Mouse (Mus musculus) monocyte, adult 5-6 weeks (primary cell): ENCODE results near the gene Rfx3. TPM values are rescaled to one million over a fixed set of nuclear protein-coding genes. Genes with fewer than 3 reads are reported as not detected.

Experiments used
- ATAC-seq: fragments of 153-309, 156-312 bp; replicated peaks from 2 replicates; pipeline ENCODE4 v1.8.0; 2017; ENCODE audit warnings: mild to moderate bottlenecking; ENCODE audit not compliant: low TSS enrichment, insufficient number of reproducible peaks, severe bottlenecking, poor library complexity, low FRiP score
- total RNA-seq: library from RNA; stranded (forward); fragments of 200-1000, 200-491, 200-594 nt; gene quantifications from 3 replicates; pipeline ENCODE4 v1.2.3, GENCODE M21; 2017

The Rfx3 gene
- total RNA-seq, 1 experiment from 2014 or later, result 5.2 TPM

DNA sequence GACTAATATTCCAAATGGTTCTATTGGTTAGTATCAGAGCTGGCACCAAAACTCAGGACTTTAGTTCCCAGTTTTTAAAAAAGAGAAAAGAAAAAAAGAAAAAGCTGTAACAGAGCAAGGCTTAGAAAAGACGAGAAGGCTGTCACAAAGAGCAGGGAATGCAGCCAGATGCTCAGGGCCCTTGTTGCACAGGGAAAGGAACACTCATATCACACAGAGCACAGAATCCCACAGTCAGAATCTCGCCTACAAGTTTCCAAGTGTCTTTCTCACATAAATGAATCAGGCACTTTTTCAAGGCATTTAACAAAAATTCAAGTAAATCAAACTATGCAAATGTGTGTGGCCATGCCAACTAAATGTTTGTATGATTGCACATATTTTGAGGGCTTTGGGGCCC, 94.5 kb downstream of the Rfx3 start:
- no peak for ATAC-seq

- ATAC-seq, result no peak
Observed at GRCm38 (mm10) chr19:27906976-27907375, 104.0 kb downstream of the Rfx3 start.

DNA sequence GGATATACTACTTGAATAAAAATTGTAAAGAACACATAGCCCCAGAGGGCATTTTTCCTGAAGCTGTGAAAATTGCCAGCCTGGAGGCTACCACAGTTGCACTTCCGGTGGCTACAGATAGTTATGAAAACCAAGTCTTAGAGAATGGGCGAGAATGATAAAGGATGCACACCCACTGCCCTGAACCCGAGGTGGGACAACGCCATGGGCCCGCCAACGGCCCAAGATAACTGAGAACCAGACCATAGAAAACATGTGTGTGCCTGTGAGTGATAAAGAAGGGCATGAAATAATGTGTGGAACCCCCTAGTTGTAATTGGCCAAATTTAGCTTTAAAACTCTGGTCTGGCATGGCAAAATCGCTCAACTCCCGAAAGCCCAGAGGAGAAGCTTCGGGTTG, 105.0 kb downstream of the Rfx3 start:
- no peak for ATAC-seq

GRCm38 (mm10) chr19:27905172-27905571, 105.8 kb downstream of the Rfx3 start:
- ATAC-seq, result no peak

DNA sequence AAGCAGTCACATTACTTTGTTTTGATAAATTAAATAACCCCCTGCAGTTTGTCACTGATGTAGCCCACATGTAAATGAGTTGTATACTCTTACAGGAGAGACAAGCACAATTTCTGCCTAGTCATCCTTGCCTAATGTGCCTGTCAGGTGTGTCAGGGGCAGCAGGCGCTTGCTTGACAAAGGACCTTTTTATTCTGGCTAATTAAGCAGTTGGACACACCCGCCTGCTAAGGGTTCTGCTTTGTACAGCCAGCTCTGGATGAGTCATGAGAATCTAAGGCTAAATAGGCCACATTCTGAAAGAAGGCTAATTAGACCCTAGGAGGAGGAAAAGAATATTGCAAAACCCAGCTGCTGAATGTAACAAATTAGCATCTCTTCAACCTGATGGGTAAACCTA, 106.3 kb downstream of the Rfx3 start:
- ATAC-seq, result no peak

DNA sequence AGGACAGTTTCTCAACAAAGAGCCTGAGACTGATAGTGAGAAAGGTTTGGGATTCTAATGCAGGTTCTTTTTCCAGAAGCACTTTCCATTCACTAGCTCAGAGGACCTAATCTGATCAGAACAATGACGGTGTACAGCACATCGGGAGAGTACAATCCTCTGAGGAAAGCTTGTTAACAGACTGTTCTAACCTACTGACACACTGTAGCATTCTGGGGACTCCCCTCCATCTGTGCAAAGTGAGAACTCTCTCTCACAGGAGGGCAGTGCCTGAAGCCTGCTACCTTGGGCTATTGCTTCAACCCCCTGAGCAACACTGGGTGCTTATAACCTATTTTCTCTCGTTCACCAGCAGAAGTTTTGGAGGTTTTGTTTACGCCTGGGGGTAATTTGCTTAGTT, 106.8 kb downstream of the Rfx3 start:
- no peak for ATAC-seq

GRCm38 (mm10) chr19:27902601-27903000, 108.4 kb downstream of the Rfx3 start:
- no peak for ATAC-seq

GRCm38 (mm10) chr19:27901693-27902092, 109.3 kb downstream of the Rfx3 start:
- ATAC-seq, result no peak

DNA sequence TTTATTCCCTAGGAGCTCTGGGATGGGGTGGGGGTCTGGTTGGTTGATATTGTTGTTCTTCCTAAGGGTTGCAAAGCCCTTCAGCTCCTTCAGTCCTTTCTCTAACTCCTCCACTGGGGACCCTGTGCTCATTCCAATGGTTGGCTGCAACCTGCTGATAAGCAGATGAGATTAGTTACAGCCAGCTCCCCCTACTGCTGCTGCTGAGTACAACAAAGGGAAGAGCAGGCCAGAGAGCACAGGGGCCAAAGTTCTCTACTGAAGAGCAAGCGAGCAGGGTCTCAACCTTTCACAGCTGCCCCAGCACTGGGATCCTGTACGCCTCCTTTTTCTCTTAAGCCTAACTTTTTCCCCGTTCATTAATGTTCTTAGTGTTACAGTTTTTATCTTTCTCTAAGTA, 126.4 kb downstream of the Rfx3 start:
- no peak for ATAC-seq

GRCm38 (mm10) chr19:27877429-27877828, 133.5 kb downstream of the Rfx3 start:
- ATAC-seq, result no peak

- ATAC-seq, result no peak
Observed at GRCm38 (mm10) chr19:27870794-27871193, 140.2 kb downstream of the Rfx3 start.

DNA sequence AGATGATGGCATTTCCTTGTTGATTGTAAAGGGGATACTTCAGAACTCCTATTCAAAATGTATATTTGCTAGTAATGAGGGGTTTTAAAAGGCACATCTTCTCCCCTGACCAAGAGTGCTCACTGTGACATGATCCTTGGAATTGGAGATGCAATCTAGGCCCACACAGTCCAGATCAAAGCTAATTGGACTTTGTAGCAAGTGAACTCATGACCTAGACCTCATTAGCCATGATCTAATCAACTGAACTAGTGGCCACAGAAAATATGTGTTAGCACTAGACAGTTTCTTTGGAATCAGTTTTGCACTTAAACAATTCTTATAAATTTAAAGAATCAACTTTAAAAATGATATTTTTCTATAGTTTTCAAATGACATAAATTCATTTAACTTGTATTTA, 151.3 kb downstream of the Rfx3 start:
- ATAC-seq, result no peak

- ATAC-seq, result no peak
Observed at GRCm38 (mm10) chr19:27848946-27849345, 162.0 kb downstream of the Rfx3 start.

GRCm38 (mm10) chr19:27847055-27847454, 163.9 kb downstream of the Rfx3 start:
- ATAC-seq, result no peak

GRCm38 (mm10) chr19:27838635-27839034, 172.3 kb downstream of the Rfx3 start:
- ATAC-seq, result no peak

GRCm38 (mm10) chr19:27838041-27838440, 172.9 kb downstream of the Rfx3 start:
- ATAC-seq, result no peak

DNA sequence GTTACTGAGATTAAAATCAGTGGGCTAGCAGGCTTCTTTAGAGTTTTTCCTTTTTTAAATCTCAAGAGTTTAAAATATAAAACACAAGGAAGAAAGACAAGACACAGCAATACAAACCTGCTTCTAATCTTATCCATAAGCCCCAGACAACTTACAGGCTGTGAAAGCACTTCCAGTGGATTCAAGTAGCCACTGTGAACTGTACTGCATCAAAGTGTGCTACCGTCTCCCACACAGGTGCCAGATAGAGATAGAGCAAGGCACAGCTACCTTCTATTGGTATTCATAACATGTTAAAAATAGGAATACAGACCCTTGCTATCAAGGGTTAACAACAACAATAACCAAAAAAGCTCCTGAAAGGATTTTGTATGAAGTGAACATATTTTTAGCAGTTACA, 178.5 kb downstream of the Rfx3 start:
- ATAC-seq, result no peak

DNA sequence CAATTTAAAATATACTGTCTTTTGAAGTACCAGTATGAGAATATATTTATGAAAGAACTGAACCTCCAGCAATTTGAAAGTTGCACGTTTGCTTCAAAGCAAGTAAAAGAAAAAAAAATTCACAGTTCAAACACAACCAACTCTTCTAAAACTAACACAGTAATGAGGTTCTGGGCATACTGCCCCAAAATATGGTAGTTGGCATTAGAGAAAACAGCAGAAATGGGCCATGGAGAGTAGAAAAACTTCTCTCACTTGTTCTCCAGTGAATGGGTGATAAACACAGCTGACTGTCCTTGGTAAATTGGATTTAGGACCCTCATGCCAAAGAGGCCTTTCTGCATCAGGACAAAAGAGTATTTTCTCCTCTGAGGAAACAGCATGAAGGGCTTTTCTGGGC, 182.7 kb downstream of the Rfx3 start:
- no peak for ATAC-seq

DNA sequence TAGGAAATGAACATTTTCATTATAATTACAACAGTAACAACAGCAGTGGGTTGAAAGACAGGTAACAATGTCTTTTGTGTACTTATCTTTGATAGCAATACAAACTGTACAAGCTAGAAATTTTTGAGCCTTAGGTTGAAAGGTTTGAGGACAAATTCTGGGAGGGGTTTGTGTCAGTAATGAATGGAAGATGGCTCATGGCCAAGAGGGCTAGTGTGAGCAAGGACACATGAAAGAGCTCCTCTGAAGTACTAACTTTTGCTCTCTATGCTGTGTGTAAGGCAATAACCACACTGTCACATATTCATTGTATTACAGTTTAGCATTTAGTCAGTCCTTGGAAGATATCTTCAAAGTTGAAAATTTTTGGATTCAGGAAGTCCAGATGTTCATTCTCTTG, 193.3 kb downstream of the Rfx3 start:
- ATAC-seq, result no peak

DNA sequence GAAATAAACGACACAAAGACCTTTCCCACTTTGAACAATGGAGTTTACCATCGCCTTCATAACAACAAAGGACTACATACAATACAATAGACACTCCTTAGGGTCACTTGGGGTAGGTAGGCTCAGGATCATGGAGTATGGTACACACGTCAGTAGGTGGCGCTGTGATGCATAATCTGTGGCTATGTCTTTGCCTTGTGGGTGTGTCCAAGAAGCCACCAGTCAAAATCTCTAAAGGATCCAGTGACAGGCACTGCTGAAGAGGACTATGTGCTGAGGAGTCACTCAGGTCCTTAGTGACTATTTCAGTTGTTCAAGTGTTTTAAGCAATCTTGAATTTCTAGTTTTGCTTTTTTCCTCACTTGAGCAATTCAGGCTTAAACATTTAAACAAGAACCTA, 230.9 kb downstream of the Rfx3 start:
- no peak for ATAC-seq

- ATAC-seq, result no peak
Observed at GRCm38 (mm10) chr19:27770716-27771265, 240.2 kb downstream of the Rfx3 start.
